Mouse (Mus musculus) liver, embryonic 14.5 days (tissue): ENCODE data around the gene Syt5. TPM values are rescaled to one million over a fixed set of nuclear protein-coding genes. Genes with fewer than 3 reads are reported as not detected.
A peak's percentile ranks its signal among the peaks of the same experiment; 100 is the strongest.

ENCODE experiments used
- ATAC-seq: fragments of 200-750 bp; cut with Nextera tagmentation; 2 replicates; pipeline ENCODE4 v1.8.0; 2017; ENCODE audit warnings: moderate number of reproducible peaks, mild to moderate bottlenecking, moderate library complexity; ENCODE audit not compliant: insufficient read depth
- DNase-seq, 3 experiments: peaks; one replicate each; pipeline ENCODE4 v3.0.0-alpha.2; 2012 to 2013; ENCODE audit warnings: low read depth in 3 of 3, low spot score in 3 of 3
- H3K27ac ChIP-seq: fragments of 300-500 bp; sonication (generic); 2 replicates; pipeline ENCODE4 v1.5.1; 2014; ENCODE audit warnings: moderate library complexity, mild to moderate bottlenecking, control low read depth, inconsistent platforms
- H3K27me3 ChIP-seq: fragments of 300-500 bp; sonication (generic); 2 replicates; pipeline ENCODE4 v1.6.1; 2014; ENCODE audit warnings: mild to moderate bottlenecking, low read length, moderate library complexity; ENCODE audit not compliant: control insufficient read depth, insufficient read depth
- H3K36me3 ChIP-seq: fragments of 300-500 bp; sonication (generic); replicated peaks from 2 replicates; pipeline ENCODE4 v1.6.1; 2014; ENCODE audit warnings: low read depth; ENCODE audit not compliant: control insufficient read depth, insufficient read depth
- H3K4me1 ChIP-seq, 2 experiments: fragments of 200-500 bp in 1 of 2; fragments of 300-500 bp in 1 of 2; sonication (generic) in 1 of 2; replicated peaks; 2 replicates each; pipeline ENCODE4 v1.6.1; 2012 to 2014; ENCODE audit warnings: antibody characterized with exemption in 1 of 2, inconsistent platforms in 1 of 2, low read length in 1 of 2; ENCODE audit not compliant: control insufficient read depth in 2 of 2, insufficient read depth in 2 of 2
- H3K4me2 ChIP-seq: fragments of 300-500 bp; sonication (generic); 2 replicates; pipeline ENCODE4 v1.6.1; 2014; ENCODE audit warnings: low read depth, mild to moderate bottlenecking, control low read depth, moderate library complexity
- H3K4me3 ChIP-seq, 2 experiments: fragments of 200-500 bp in 1 of 2; fragments of 300-500 bp in 1 of 2; sonication (generic) in 1 of 2; 2 replicates each; pipeline ENCODE4 v1.5.1; 2012 to 2014; ENCODE audit warnings: low read depth in 2 of 2, low read length in 2 of 2, mild to moderate bottlenecking in 2 of 2, control low read depth in 1 of 2, inconsistent platforms in 1 of 2, moderate library complexity in 1 of 2; ENCODE audit not compliant: insufficient read depth in 1 of 2
- H3K9ac ChIP-seq: fragments of 300-500 bp; sonication (generic); replicated peaks from 2 replicates; pipeline ENCODE4 v1.6.1; 2014; ENCODE audit warnings: mild to moderate bottlenecking, control low read depth, moderate library complexity
- H3K9me3 ChIP-seq: fragments of 300-500 bp; sonication (generic); 2 replicates; pipeline ENCODE4 v1.6.1; 2016; ENCODE audit warnings: low read length, mixed read lengths; ENCODE audit not compliant: control insufficient read depth
- CTCF ChIP-seq: IDR thresholded peaks from 2 replicates; pipeline ENCODE4 v1.5.1; 2016; ENCODE audit warnings: antibody characterized with exemption, low read depth, control low read depth
- EP300 ChIP-seq: IDR thresholded peaks from 2 replicates; pipeline ENCODE4 v1.6.1; 2016; ENCODE audit warnings: antibody characterized with exemption, low read depth
- WGBS: fragments of 180-500 bp; shearing (Covaris S2); extraction: QIAGEN DNeasy Blood & Tissue Kit; methylation state at CpG from one replicate; pipeline ENCODE4 v1.1.7; 2014; ENCODE audit not compliant: insufficient replicate concordance; 5-methylcytosine and 5-hydroxymethylcytosine counted together
- polyA plus RNA-seq, 2 experiments: library from polyadenylated mRNA; depleted of rRNA in 1 of 2; stranded (reverse) in 1 of 2; unstranded in 1 of 2; fragments of >200 nt; fragmentation: Nextera tagmentation in 1 of 2; extraction: Ambion mirVana in 1 of 2; gene quantifications; 2 replicates each; pipeline versions ENCODE4 v1.2.1 to v1.2.3; 2012 to 2014

Syt5 gene
- polyA plus RNA-seq, 2 experiments = 0.22 to 0.81 TPM

DNA sequence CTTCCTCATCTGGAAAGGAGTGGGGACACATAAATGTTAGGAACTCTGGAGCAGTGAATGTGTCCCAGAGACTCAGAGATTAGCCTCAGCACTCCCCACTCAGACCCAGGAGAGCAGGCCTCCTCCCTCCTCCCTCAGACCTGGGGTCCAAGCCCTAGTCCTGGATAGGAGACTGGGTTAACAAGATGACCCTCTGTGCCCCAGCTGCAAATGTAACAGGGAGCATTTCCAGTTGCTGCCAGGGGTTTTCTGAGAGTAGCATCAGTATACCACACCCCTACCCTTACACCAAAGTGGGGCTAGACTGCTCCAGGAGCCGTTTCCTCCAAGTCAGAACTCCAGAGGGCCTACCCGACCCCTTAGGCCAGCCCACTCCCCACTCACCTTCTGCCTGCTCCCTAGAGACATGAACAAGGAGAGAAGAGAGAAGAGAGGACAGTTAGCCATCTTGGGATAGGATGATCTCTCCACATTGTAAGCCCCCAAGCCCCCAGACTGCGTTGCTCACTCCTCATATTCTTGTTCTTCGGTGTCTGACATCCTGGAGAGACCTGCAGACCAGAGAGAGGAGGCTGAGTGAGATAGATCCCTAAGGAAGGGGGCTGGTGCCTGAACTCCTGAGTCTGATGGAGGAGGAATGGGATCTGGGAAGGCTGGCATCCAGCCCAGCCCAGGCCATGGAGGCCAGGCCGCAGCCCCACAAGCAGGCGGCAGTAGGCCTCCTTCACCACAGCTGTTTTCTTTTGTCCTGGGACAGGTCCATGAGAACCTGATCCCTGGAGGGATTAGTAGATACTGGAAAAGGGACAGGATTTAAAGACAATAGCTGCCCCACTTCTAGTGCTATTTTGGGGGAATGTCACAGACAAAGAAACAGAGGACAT lies 33.3 kb downstream of the Syt5 start:
- WGBS = 73% methylated on average over 6 of the region's 6 CpGs
- ATAC-seq (no peak), DNase-seq (no peak)
- Histone ChIP-seq H3K27me3 (no peaks in the 10 kb centered on the region), H3K4me1 (peaks cover 0 to 5% of the 10 kb centered on the region in 2 experiments; a peak in 3 of 4 replicates), H3K4me2 (no peak overlapping the region), H3K9ac (no peak overlapping the region), H3K9me3 (no peaks in the 10 kb centered on the region), H3K36me3 (no peaks in the 10 kb centered on the region), H3K27ac (no peak overlapping the region), H3K4me3 (no peak overlapping the region)
- TF ChIP-seq CTCF (no peak), EP300 (no peak)

GRCm38 (mm10) chr7:4513236-4513635 lies 34.1 kb downstream of the Syt5 start:
- no peak overlapping the region for H3K4me2 ChIP-seq
- ATAC-seq = no peak

DNA sequence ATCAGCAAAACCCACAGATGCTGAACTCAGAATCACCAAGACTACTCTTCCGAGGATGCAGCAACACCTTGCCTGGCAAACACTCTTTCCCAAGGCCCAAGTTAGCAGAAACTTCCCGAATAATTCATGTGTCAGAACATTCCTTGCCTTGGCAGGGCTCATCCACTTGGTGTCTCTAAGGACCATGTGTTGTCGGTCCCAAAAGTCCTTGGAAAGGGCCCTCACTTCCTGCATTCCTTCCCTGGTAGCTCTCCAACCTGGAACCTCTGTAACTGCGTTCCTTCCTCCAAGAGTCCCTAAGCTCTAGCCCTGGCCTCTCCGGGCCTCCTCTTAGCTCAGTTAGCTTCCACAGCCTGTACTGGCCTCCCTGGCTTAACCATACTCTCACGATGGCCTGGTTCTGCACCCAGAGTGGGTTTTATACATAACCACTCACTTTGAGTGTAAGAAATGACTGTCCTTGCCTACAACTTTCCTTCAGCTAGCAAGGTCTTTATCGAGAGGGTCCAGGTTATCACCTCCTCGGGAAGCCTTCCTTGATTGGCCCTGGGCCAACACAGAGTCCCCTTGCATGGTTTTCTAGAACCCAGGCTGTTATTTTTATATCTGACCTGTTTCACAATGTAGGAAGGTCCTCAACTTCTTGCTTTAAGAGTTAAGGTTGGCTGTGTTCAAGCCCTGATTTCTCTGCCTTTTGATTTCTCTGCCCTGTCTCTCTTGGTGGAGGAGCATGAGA lies 35.7 kb downstream of the Syt5 start:
- H3K27ac ChIP-seq = no peak overlapping the region
- no peaks in the 10 kb centered on the region for H3K27me3 ChIP-seq
- 65% methylated on average over 8 of the region's 8 CpGs for WGBS
- H3K9ac ChIP-seq = no peak overlapping the region
- no peak for DNase-seq
- H3K4me1 ChIP-seq = peaks cover 0 to 7% of the 10 kb centered on the region in 2 experiments; a peak in 3 of 4 replicates
- H3K4me2 ChIP-seq = no peak overlapping the region
- no peaks in the 10 kb centered on the region for H3K36me3 ChIP-seq
- no peaks in the 10 kb centered on the region for H3K9me3 ChIP-seq
- no peak for ATAC-seq
- TF ChIP-seq CTCF = no peak
- TF ChIP-seq EP300 = no peak
- no peak overlapping the region for H3K4me3 ChIP-seq

More at GRCm38 (mm10) chr7:4513236-4513635, 34.1 kb downstream of the Syt5 start:
- Histone ChIP-seq H3K27ac (no peak overlapping the region), H3K27me3 (no peaks in the 10 kb centered on the region), H3K9me3 (no peaks in the 10 kb centered on the region), H3K4me1 (peaks cover 0 to 5% of the 10 kb centered on the region in 2 experiments; a peak in 3 of 4 replicates), H3K4me3 (no peak overlapping the region), H3K36me3 (no peaks in the 10 kb centered on the region), H3K9ac (no peak overlapping the region)
- peak in 2 of 3 experiments; percentile 41 to 43 for DNase-seq
- 16% methylated on average over 13 of the region's 13 CpGs for WGBS
- TF ChIP-seq CTCF = peak; percentile 96
- TF ChIP-seq EP300 = no peak

DNA sequence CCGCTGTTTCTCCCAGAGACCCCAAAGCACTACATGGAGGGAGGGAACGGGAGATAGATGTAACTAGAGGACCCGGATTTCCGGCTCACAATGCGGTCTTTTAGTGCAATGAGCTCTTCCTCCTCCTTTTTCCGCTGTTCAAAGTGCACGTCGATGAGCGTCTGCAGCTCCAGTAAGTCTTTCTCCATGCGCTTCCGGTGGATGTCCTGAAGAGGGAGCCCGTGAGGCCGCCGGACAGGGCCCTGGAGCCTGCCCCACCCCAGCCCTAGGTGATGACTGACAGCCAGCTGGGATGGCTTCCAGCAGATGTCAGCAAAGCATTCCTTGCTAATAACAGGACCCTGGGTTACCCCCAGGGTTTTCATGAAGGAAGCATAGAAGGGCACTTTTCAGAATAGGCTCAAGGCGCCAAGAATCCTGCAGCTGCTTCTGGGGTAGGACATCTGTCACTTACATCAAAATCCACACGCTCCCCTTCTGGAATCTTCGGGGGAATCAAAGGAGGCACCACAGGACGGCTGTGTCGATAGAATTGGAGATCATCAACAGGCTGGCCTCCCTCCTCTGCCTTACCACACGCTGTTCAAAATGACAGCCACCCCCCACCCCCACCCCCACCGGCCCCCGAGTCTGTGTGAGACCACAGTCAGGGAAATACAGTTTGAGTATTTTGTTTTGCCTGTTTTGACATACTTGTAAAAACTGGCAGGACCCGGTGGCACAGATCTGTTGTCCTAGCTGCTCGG lies 37.3 kb downstream of the Syt5 start:
- Histone ChIP-seq H3K27me3 (no peaks in the 10 kb centered on the region), H3K4me2 (peak overlapping the region; percentile 47), H3K9me3 (no peaks in the 10 kb centered on the region), H3K27ac (no peak overlapping the region), H3K4me1 (peaks cover 0 to 6% of the 10 kb centered on the region in 2 experiments), H3K4me3 (peak overlapping the region in 1 of 2 experiments; percentile 16; a peak in 2 of 4 replicates), H3K36me3 (no peaks in the 10 kb centered on the region), H3K9ac (no peak overlapping the region)
- TF ChIP-seq CTCF (peak; percentile 95), EP300 (no peak)
- 22% methylated on average over 24 of the region's 24 CpGs for WGBS
- DNase-seq (peak; percentile 50 to 64 (median 57)), ATAC-seq (peak; percentile 73)
